Mouse (Mus musculus): ENCODE results near the gene B3galt2.
"Not testable (repeated sequence)": the region's sequence is repeated elsewhere in the genome, so short reads cannot be mapped to it uniquely, and the experiment has no call there.

B3galt2 gene

DNA sequence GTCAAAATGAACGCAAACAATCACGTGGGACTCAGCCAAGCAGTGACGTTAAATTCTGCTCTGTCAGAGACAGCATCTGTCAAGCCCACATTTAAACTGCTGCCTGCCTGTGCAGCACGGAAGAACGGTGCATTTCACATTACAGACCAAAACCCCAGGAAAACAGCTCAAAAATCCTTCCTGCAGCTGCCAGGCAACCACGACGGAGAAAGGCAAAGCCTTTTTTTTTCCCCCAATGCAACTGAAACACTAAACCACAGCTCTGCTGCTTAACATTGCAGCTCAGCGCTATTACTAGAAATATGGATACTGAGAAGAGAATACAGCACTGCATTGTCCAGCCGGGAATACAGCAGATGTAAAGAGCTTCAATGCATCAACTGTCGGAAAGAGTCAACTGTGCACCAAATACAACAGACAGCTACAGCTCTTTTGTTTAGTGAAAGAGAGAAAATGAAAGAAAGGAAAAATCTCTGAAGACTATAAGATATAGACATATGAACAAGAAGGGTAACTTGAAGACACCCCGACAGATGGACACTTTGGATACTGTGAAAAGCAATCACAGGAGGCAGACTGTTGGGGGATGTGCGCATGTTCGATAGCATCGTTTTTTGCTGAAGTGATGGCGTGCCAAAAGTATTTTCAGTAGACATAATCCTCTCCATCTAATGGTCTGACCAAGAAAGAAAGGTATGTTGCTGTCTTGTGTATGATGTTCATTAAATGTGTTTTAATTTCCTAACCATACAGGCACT lies at the start of gene B3galt2:
B3galt2 (plus strand) TSS at position 15 of the 758 bp plus-strand sequence.
- DNase-seq (ENCODE audit: low read depth in 2 of 2, low spot score in 2 of 2), result peak in 1 of 2 experiments; percentile 11

GRCm38 (mm10) chr1:143596864-143597263 lies 43.6 kb upstream of the B3galt2 start:
- no peak for DNase-seq (ENCODE audit: low read depth in 2 of 2, low spot score in 2 of 2)

DNA sequence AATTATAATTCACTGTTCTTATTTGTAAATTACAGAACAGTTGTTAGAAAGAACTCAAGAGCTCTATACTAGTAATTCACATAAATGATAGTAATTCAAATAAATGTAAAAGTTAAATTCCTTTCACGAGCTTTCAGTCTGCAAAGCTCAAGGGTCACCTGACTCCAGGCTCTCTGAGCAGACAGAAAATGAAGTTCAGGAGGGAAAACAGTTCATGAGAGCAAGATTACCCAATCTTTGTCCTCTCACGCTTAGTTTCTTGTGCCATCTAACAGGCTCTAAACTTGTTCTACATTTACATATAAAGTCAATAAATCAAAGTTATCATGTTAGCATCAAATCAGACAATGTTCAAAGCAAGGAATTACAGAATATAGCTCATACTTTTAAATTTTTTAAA lies 31.6 kb upstream of the B3galt2 start:
- no peak for DNase-seq (ENCODE audit: low read depth in 2 of 2, low spot score in 2 of 2)

DNA sequence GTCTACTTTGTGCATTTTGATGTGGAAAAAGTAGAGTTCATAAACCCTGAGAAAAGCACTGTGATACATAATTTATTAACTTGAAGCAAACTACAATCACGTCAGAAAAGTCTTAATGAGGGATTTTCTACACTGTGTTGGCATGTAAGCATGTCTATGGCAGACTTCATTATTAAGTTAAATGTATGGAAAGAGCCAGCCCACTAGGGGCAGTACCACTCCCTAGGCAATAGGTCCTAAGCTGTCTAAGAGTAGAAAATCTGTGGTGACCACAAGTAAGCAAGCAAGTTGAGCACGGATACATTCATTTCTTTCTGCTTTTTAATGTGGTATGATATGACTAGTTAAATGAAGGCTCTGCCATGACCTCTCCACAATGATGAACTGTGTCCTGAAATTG lies 27.6 kb upstream of the B3galt2 start:
- DNase-seq (ENCODE audit: low read depth in 2 of 2, low spot score in 2 of 2), result no peak

DNA sequence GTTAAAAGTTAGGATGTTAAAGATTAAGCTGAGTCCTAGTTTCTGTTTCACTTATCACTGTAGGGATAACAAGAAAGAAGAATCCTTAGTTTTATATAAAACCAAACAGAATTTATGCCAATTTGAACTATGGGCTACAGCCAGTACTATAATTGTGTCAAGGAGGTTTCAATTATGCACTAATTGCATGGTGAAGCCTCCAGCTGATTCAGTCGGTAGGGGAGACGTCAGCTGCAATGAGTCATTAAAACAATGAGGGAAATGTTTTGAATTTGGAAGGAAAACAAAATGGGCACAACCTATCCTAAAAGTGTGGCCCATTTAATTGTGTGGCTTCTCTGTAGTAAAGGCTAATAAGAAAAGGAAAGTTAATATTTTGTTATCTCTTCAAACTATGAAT lies 20.7 kb upstream of the B3galt2 start:
- DNase-seq (ENCODE audit: low read depth in 2 of 2, low spot score in 2 of 2), result no peak

- no peak for DNase-seq (ENCODE audit: low read depth in 2 of 2, low spot score in 2 of 2)
These were observed 18.5 kb upstream of the B3galt2 start for GRCm38 (mm10) chr1:143621930-143622329.

- DNase-seq (ENCODE audit: low read depth in 2 of 2, low spot score in 2 of 2), result no peak
These were observed 17.8 kb upstream of the B3galt2 start for GRCm38 (mm10) chr1:143622634-143623033.

GRCm38 (mm10) chr1:143631337-143631736 lies 9.1 kb upstream of the B3galt2 start:
- no peak for DNase-seq (ENCODE audit: low read depth in 2 of 2, low spot score in 2 of 2)

GRCm38 (mm10) chr1:143632361-143632760 lies 8.1 kb upstream of the B3galt2 start:
- no peak for DNase-seq (ENCODE audit: low read depth in 2 of 2, low spot score in 2 of 2)

DNA sequence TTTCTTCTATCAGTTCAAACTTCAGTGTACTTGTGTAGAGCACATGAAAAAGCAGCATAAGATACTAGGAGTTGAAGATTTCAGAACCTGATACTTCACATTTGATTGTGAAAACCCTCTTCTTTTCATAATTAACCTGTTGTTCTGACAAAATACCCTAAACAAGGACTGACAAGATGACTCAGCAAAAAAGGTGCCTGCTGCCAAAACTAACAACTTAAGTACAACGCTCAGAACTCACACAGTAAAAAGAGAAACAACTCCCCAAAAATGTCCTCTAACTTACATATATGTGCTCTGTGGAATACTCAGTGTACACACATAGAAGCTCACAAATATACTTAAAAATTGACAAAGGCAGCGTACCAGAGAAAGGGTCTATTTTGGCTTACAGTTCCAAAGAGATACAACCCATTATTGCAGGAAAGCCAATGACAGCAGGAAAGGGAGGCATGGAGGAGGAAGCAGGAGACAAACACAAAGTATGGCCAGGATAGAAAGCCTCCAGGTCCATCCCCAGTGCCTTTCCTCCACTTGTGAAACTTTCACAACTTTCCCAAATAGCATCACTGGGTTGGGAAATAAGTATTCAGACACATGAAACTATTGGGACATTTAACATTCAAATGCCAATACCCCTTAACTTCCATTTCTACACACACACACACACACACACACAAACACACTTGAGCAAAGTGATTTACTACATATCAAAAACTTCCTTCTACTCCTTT lies 7.4 kb upstream of the B3galt2 start:
- DNase-seq (ENCODE audit: low read depth in 2 of 2, low spot score in 2 of 2), result no peak

DNA sequence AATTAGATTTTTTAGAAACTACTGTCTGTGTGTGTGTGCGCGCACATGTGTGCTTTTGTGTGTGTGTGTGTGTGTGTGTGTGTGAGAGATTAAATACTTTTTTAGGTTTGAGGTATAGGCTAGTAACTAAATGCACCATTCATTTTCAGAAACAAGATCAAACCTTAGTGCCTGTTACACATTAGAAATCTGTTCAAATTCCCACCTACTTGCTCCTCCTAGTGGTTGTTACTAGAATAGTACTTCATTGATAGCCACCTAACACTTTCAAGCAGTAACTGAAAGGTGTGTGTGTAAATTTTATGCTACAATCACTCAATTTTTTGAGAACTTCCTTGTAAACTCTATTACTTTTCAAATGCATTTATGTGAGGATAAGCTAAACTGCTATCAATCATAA lies 3.8 kb downstream of the B3galt2 start:
- no peak for DNase-seq (ENCODE audit: low read depth in 2 of 2, low spot score in 2 of 2)

GRCm38 (mm10) chr1:143645386-143645785 lies 4.9 kb downstream of the B3galt2 start:
- DNase-seq (ENCODE audit: low read depth in 2 of 2, low spot score in 2 of 2), result no peak

- no peak for DNase-seq (ENCODE audit: low read depth in 2 of 2, low spot score in 2 of 2)
These were observed 5.8 kb downstream of the B3galt2 start for GRCm38 (mm10) chr1:143646219-143646618.

GRCm38 (mm10) chr1:143650317-143650716 lies 9.9 kb downstream of the B3galt2 start:
- no peak for DNase-seq (ENCODE audit: low read depth in 2 of 2, low spot score in 2 of 2)

GRCm38 (mm10) chr1:143653646-143654045 lies 13.2 kb downstream of the B3galt2 start:
- no peak for DNase-seq (ENCODE audit: low read depth in 2 of 2, low spot score in 2 of 2)

GRCm38 (mm10) chr1:143663197-143663596 lies 22.7 kb downstream of the B3galt2 start:
- DNase-seq (ENCODE audit: low read depth in 2 of 2, low spot score in 2 of 2), result no peak

DNA sequence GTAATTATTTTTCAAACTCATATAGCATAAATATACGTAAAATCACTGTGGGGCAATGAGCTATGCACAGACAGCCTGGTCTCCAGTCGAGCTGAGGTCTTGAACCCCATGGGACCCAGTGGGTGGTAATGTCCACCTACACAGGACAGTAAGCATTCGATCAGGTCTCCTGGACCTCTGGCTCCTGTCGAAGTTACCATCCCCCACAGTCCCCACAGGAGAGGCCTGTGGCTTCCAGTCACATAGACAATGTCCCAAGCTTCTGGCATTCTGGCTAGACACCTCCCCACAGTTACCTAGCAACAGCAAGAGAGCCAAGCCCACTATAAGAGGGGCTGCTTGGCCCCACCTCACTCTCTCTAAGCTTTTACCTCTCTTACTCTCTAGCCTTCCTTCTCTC lies 24.3 kb downstream of the B3galt2 start:
- not testable (repeated sequence) for DNase-seq (ENCODE audit: low read depth in 2 of 2, low spot score in 2 of 2)

DNA sequence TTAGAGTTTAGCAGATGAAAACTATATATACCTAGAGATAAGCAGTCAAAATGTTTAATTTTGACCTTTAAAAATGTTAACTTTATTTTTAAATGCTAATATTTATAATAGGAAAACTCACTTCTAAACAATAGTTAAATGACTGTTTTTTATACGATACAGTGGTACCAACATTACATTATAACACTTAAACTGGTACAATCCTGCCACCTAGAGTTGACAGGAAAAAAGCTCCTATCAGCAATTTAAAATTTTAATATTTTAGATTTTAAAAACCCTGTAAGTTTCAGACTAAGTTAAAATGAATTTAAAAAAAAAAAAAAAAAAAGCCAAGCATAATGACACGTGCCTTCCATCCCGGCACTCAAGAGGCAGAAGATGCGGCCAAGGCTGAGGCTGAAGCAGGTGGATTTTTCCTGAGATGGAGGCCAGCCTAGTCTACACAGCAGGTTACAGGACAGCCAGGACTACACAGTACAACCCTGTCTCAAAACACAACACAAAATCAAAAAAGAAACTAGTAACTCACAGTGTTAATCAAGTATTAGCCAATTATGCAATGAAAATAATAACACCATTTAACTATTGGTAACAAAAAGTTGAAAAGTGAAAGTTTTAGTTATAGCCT lies 35.4 kb downstream of the B3galt2 start:
- DNase-seq (ENCODE audit: low read depth in 2 of 2, low spot score in 2 of 2), result no peak

GRCm38 (mm10) chr1:143681108-143681507 lies 40.6 kb downstream of the B3galt2 start:
- DNase-seq (ENCODE audit: low read depth in 2 of 2, low spot score in 2 of 2), result no peak

- no peak for DNase-seq (ENCODE audit: low read depth in 2 of 2, low spot score in 2 of 2)
These were observed 44.4 kb downstream of the B3galt2 start for GRCm38 (mm10) chr1:143684849-143685248.

- DNase-seq (ENCODE audit: low read depth in 2 of 2, low spot score in 2 of 2), result no peak
These were observed 61.3 kb downstream of the B3galt2 start for GRCm38 (mm10) chr1:143701736-143702135.

DNA sequence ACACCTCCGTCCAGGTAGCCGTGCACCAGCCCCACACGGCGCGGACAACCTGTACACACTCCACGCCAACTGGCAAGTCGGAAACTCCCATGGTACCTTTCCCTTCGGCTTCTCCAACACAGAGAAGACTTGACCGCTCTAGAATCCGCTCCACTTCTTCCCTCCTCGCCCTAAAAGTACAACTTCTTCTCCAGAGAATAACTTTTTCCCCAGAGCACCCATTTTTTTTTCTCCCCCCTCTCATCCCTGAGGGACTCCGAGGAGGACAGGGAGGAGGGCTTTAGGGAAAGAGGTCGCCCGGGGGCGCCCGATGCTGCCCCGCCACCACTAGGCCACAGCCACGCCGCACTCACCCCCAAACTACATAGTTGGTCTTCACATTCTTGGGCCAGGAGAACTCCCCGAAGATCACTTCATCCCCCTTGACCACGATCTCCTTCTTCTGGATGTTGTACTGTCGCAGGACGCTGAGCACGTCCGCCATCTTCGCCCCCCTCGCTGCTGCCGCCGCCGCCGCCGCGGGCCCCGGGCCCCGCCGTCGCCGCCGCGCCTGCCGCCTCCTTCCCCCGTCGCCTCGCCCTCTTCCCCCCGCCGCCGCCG lies 61.8 kb downstream of the B3galt2 start:
- no peak for DNase-seq (ENCODE audit: low read depth in 2 of 2, low spot score in 2 of 2)

Measured in CD8-positive naive resting alpha-beta T cell, adult 2 months (primary cell).